Mouse (Mus musculus): ENCODE data around the gene Olfr934.

The Olfr934 gene

GRCm38 (mm10) chr9:38988215-38988614 is at the start of gene Olfr934:
Gene Olfr934 (minus strand): TSS chr9:38988315.
- no peak for DNase-seq

GRCm38 (mm10) chr9:39023277-39023676 is 35.2 kb upstream of the Olfr934 start, which contains the start of gene Olfr146:
Gene Olfr146 (minus strand): TSS chr9:39023377.
- no peak for DNase-seq

- no peak for DNase-seq
Observed at GRCm38 (mm10) chr9:38999583-38999982, 11.5 kb upstream of the Olfr934 start, which contains the start of gene Olfr935. Gene Olfr935 (minus strand): TSS chr9:38999683.

GRCm38 (mm10) chr9:38972013-38972412 is 16.1 kb downstream of the Olfr934 start, which contains the start of gene Olfr933:
Gene Olfr933 (plus strand): TSS chr9:38972313.
- no peak for DNase-seq

GRCm38 (mm10) chr9:38954124-38954416 is 34.0 kb downstream of the Olfr934 start:
- no peak for DNase-seq

GRCm38 (mm10) chr9:38953401-38954123 is 34.6 kb downstream of the Olfr934 start:
- DNase-seq, result peak; percentile 34
